Mouse (Mus musculus) heart, embryonic 10.5 days (tissue): Measurements from ENCODE around the gene Zfp131. TPM values are rescaled to one million over a fixed set of nuclear protein-coding genes. Genes with fewer than 3 reads are reported as not detected.

Experiments used
- DNase-seq: peaks from one replicate; pipeline ENCODE4 v3.0.0-alpha.2; 2017; ENCODE audit warnings: low spot score
- H3K27ac ChIP-seq: fragments of 300-500 bp; sonication (generic); 2 replicates; pipeline ENCODE4 v1.5.1; 2016; ENCODE audit warnings: mild to moderate bottlenecking
- H3K27me3 ChIP-seq: fragments of 300-500 bp; sonication (generic); 2 replicates; pipeline ENCODE4 v1.6.1; 2016; ENCODE audit warnings: mild to moderate bottlenecking; ENCODE audit not compliant: poor library complexity, insufficient read depth, severe bottlenecking
- H3K36me3 ChIP-seq: fragments of 300-500 bp; sonication (generic); 2 replicates; pipeline ENCODE4 v1.6.1; 2016; ENCODE audit warnings: mild to moderate bottlenecking, moderate library complexity
- H3K4me1 ChIP-seq: fragments of 300-500 bp; sonication (generic); 2 replicates; pipeline ENCODE4 v1.6.1; 2016; ENCODE audit warnings: mild to moderate bottlenecking
- H3K4me3 ChIP-seq: fragments of 300-500 bp; sonication (generic); 2 replicates; pipeline ENCODE4 v1.5.1; 2016; ENCODE audit warnings: mild to moderate bottlenecking, moderate library complexity
- H3K9me3 ChIP-seq: fragments of 300-500 bp; sonication (generic); 2 replicates; pipeline ENCODE4 v1.6.1; 2016; ENCODE audit warnings: mild to moderate bottlenecking, moderate library complexity
- WGBS: fragments of 180-500 bp; shearing (Covaris S2); methylation state at CpG from one replicate; pipeline ENCODE4 v1.1.7; 2016; 5-methylcytosine and 5-hydroxymethylcytosine counted together
- polyA plus RNA-seq: library from polyadenylated mRNA; unstranded; fragments of >200 nt; fragmentation: Nextera tagmentation; extraction: Ambion mirVana; gene quantifications from 2 replicates; pipeline ENCODE4 v1.2.1, GENCODE M21; 2016

Zfp131 gene
- polyA plus RNA-seq, 1 experiment from 2014 or later, result 29.8 TPM

DNA sequence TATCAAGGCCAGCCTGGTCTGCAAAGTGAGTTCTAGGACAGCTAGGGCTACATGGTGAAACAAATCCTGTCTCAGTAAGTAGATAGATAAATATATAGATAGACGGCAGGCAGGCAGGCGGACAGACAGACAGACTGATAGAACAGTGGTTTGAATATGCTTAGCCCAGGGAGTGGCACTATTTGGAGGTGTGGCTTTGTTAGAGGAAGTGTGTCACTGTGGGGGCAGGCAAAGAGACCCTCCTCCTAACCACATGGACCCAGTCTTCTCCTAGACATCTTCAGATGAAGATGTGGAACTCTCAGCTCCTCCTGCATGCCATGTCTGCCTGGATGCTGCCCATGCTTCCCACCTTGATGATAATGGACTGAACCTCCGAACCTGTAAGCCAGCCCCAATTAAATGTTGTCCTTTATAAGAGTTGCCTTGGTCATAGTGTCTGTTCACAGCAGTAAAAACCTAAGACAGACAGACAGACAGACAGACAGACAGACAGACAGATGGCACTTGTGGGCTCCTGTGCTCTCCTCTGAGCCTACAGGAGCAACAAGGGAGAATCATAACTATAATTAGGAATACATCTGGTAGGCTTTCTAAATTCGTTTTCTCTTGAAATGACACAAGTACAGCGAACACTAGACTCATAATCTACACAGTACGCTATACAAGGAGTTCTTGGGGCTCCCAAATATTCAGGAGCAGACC is 47.8 kb downstream of the Zfp131 start:
- Histone ChIP-seq H3K27me3 (no peaks in the 10 kb centered on the region), H3K9me3 (no peaks in the 10 kb centered on the region), H3K4me1 (no peaks in the 10 kb centered on the region; the same call in 1 of the 2 replicates), H3K4me3 (no peak overlapping the region), H3K27ac (no peak overlapping the region), H3K36me3 (no peaks in the 10 kb centered on the region)
- no peak for DNase-seq
- WGBS, result 74% methylated on average over 6 of the region's 6 CpGs

DNA sequence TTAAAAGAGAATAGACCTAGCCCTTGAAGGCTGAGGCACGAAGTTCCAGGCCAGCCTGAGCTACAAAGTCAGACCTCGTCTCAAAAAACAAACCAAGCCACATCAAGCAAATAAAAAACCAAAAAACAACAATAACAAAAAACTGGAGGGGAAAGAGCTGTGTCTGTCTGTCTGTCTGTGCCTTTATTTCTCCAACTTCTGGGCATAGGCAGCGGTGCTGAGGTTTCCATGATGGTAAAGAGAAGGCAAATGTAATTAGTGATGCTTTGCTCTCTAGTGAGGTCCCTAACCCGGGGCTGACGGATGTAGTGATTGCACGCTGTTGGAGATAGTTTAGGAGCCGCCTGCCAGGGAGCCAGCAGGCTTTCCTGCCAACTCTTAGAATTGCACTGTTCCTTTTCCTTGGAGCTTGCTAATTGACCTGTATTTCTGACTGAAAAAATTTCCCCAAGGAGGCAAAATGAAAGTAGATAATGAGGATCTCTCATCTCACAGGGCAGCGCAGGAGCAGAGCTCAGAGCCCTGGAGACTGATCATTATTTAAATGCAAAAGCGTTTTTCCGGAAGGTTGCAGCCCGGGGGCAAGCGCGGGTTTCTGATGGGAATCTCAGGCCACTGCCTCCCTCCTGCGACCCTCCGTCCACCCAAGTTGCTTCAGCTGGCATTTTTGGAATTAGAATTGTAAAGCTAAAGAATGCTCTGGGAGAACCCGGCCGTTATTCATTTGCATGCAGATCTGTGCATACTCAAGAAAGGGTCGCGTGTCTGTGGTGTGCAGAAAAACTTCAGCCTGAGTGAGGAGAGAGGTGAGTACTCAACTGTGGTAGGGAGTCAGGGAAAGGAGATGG is 49.1 kb downstream of the Zfp131 start:
- Histone ChIP-seq H3K4me3 (peak overlapping the region; percentile 51), H3K36me3 (no peaks in the 10 kb centered on the region), H3K27me3 (no peaks in the 10 kb centered on the region), H3K27ac (no peak overlapping the region), H3K4me1 (no peaks in the 10 kb centered on the region; the same call in 1 of the 2 replicates), H3K9me3 (no peaks in the 10 kb centered on the region)
- WGBS, result 8% methylated on average over 19 of the region's 19 CpGs
- DNase-seq, result no peak

DNA sequence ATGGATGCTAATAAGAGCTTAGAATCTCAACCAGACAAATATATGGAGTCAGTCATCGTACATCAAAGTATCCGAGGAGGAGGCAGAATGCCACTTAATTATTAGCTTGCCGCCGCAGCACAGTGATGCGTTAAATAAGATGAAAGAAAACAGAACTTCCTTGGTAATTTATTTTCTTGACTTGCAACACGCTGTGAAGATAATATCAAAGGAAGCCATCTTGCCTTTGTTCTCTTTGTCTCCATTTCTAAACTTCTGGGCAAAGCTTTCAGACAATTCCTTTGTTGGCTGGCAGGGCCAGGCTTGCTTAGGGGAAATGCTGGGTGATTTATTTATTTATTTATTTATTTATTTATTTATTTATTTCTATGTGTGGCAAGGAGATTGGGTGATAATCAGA is 59.2 kb downstream of the Zfp131 start:
- Histone ChIP-seq H3K36me3 (no peaks in the 10 kb centered on the region), H3K4me1 (peaks cover 6% of the 10 kb centered on the region; the same call in 1 of the 2 replicates), H3K27me3 (no peaks in the 10 kb centered on the region), H3K27ac (no peak overlapping the region), H3K4me3 (no peak overlapping the region), H3K9me3 (no peaks in the 10 kb centered on the region)
- DNase-seq, result no peak
- 82% methylated on average over 6 of the region's 6 CpGs for WGBS

DNA sequence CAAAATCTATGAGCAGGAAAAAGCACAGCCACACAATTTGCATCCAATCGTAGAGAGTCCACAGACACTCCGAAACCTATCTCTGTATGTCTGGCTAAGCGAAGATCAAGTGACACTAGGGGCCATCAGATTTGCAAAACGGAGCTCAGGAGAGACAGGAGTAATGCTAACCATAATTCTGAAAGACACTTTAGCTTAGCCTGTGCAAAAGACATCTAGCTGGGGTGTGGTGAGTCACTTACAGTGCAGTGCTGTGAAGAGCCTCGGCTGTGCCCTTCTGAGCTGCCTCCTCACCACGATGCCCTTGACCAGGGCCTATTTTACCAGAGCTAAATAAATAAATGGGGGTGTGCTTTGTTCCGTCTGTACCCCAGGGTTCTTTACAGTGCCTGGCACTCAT is 61.3 kb downstream of the Zfp131 start:
- Histone ChIP-seq H3K27ac (no peak overlapping the region), H3K9me3 (no peaks in the 10 kb centered on the region), H3K4me1 (peaks cover 6% of the 10 kb centered on the region; the same call in 1 of the 2 replicates), H3K4me3 (no peak overlapping the region), H3K27me3 (no peaks in the 10 kb centered on the region), H3K36me3 (no peaks in the 10 kb centered on the region)
- peak; percentile 63 for DNase-seq
- WGBS, result 84% methylated on average over 7 of the region's 7 CpGs

DNA sequence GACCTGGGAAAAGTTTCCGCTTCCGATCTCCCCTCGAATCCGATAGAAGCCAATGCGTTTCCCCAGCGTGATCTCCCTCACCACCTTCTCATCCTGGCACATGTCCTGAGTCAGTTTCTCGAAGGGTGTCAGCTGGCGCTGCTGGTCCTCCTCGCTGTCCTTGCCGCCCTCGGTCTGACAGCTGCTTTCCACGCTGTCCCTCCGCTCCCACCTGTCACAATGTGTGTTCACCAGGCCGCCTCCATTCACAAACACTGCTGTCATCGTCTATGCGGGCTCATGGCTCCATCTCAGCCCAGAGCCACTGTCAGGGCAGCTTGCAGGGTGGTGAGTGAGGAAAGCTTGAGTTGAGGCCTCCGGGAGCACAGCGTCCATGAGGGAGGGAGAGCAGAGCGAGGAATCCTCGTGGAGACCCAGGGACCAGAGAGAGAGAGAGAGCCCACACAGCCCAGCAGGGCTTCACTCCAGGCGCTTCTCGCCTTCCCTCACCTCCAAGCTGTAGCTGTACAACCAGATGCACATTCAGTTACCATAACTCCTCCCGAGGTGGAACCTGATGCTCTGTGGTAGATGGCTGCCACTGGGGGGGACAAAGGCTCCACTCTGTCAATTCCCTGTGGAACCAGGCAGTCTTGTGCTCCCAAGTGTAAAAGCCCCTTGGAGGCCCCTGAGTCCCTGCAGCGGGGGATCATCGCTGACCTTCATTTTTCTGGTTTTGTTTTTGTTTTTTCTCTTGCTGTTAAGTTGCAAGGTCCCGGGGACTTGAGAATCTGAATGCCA is 62.9 kb downstream of the Zfp131 start:
- H3K4me1 ChIP-seq, result peaks cover 6% of the 10 kb centered on the region; the same call in 1 of the 2 replicates
- H3K36me3 ChIP-seq, result no peaks in the 10 kb centered on the region
- no peak overlapping the region for H3K27ac ChIP-seq
- DNase-seq, result peak; percentile 75
- H3K4me3 ChIP-seq, result peak overlapping the region; percentile 29; the same call in 1 of the 2 replicates
- no peaks in the 10 kb centered on the region for H3K9me3 ChIP-seq
- 61% methylated on average over 26 of the region's 26 CpGs for WGBS
- no peaks in the 10 kb centered on the region for H3K27me3 ChIP-seq

DNA sequence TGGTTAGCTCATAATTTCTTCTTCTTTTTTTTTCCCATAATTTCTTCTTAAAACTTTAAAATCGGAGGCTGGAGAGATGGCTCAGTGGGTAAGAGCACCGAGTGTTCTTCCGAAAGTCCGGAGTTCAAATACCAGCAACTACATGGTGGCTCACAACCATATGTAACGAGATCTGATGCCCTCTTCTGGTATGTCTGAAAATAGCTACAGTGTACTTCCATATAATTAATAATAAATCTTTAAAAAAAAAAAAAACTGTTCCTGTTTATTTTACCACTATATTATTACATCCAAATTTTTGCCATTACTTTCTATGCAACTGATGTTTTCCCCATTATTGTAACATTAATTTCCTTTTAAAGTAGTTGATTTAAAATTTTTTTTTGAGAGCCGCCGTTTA is 66.1 kb downstream of the Zfp131 start:
- Histone ChIP-seq H3K36me3 (no peaks in the 10 kb centered on the region), H3K4me1 (peaks cover 6% of the 10 kb centered on the region; the same call in 1 of the 2 replicates), H3K27ac (no peak overlapping the region), H3K9me3 (no peaks in the 10 kb centered on the region), H3K4me3 (no peak overlapping the region), H3K27me3 (no peaks in the 10 kb centered on the region)
- 85% methylated on average over 7 of the region's 7 CpGs for WGBS
- DNase-seq, result peak; percentile 22

DNA sequence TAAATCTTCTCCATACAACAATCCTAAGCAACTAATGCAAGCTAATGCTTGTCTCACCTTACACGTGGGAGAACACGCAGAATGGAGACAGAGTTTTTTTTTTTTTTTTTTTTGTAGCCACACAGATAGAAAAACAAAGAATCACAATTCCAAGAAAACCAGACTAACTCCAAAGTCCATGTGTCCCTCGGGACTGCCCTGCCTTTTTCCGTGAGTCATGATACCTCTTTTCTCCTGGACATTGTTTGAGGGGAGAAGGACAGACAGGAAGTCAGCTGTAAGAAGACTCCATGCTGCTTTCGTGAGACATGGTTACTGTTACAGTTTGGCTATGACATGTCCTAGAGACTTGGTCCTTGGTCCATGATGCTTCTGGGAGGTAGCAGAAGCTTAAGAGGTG is 67.3 kb downstream of the Zfp131 start:
- DNase-seq, result peak; percentile 28
- no peaks in the 10 kb centered on the region for H3K36me3 ChIP-seq
- no peak overlapping the region for H3K4me3 ChIP-seq
- H3K27ac ChIP-seq, result no peak overlapping the region
- no peaks in the 10 kb centered on the region for H3K9me3 ChIP-seq
- no peaks in the 10 kb centered on the region for H3K27me3 ChIP-seq
- 73% methylated on average over 5 of the region's 5 CpGs for WGBS
- peaks cover 6% of the 10 kb centered on the region; the same call in 1 of the 2 replicates for H3K4me1 ChIP-seq

DNA sequence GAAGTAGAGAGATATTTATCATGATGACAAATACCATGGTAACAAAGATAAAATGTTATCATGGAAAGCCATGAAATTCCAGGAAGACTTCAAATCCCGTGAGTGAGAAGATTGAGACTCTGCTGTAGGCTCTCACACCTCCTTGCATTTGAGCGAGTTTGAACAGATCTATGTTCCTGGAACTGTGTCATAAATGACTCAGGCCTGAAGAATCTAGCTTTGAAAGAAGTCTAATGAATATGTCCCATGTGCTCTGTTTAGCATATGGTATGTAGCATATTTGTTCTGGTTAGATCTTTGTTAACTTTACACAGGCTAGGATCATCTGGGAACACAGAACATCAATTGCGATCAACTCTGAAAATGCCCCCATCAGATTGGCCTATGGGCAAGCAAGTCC is 68.2 kb downstream of the Zfp131 start:
- Histone ChIP-seq H3K4me1 (no peaks in the 10 kb centered on the region), H3K27ac (no peak overlapping the region), H3K36me3 (no peaks in the 10 kb centered on the region), H3K27me3 (no peaks in the 10 kb centered on the region), H3K9me3 (no peaks in the 10 kb centered on the region), H3K4me3 (no peak overlapping the region)
- DNase-seq, result no peak
- 82% methylated on average over 3 of the region's 3 CpGs for WGBS

DNA sequence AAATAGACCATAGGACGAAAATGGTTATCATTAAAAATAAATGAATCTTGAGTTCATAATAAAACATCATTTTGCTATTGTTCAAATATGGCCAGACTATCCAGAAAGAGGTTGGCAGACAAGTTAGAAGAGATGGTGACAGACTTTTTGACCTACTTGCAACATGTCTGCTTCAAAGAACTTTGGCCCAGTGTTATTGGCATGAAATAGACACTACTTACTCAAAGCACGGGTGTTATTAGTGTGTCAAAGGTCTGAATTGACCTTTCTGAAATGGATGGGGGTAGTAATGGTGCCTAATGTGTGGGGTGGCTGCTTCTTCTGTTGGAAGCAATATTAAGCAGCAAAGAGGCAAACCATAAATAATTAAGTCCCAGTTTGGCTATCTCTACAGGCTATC is 74.6 kb downstream of the Zfp131 start:
- WGBS, result 75% methylated on average over 2 of the region's 2 CpGs
- no peak for DNase-seq

More for the DNA sequence above, 74.6 kb downstream of the Zfp131 start:
- no peaks in the 10 kb centered on the region for H3K36me3 ChIP-seq
- H3K4me3 ChIP-seq, result no peak overlapping the region
- no peaks in the 10 kb centered on the region for H3K27me3 ChIP-seq
- H3K9me3 ChIP-seq, result no peaks in the 10 kb centered on the region
- no peak overlapping the region for H3K27ac ChIP-seq
- no peaks in the 10 kb centered on the region for H3K4me1 ChIP-seq

Other genes starting within 250 kb of the Zfp131 start
- gene Ccl28, start 167.1 kb downstream of the Zfp131 start, polyA plus RNA-seq, result 0.04 TPM in 1 of 2 replicates, not detected in the other
- gene Hmgcs1, start 100.5 kb downstream of the Zfp131 start, polyA plus RNA-seq, result 141 and 143 TPM in 2 replicates
- gene Nim1k, start 35.0 kb downstream of the Zfp131 start, polyA plus RNA-seq, result 0.43 and 0.57 TPM in 2 replicates
- gene AF067063, start 39.3 kb upstream of the Zfp131 start, polyA plus RNA-seq, result not detected in 2 replicates
- gene D13Ertd608e, start 45.1 kb upstream of the Zfp131 start, polyA plus RNA-seq, result not detected in 2 replicates
- not detected in 2 replicates for gene Tcstv1, start 103.9 kb upstream of the Zfp131 start, polyA plus RNA-seq
- not detected in 2 replicates for gene Gm21761, start 138.4 kb upstream of the Zfp131 start, polyA plus RNA-seq
- gene B020031M17Rik, start 159.9 kb upstream of the Zfp131 start, polyA plus RNA-seq, result not detected in 2 replicates
- not detected in 2 replicates for gene Gm36079, start 236.1 kb upstream of the Zfp131 start, polyA plus RNA-seq